29 mouse cellular contexts compared by ENCODE assay signal in genomic region chr14:123663206-123663605, GRCm38 (mm10). TPM values are rescaled to one million over a fixed set of nuclear protein-coding genes. Genes with fewer than 3 reads are reported as not detected.
"Had no signal": no experiment of that assay in that cellular context is flagged by ENCODE, and none has a peak within 500 bp of the region (broad histone marks: within the 10 kb centered on the region; RNA-seq: fewer than 3 reads in every experiment).

No protein-coding gene starts in this region.

- H3K9me3 ChIP-seq: heart, embryonic 10.5 days; heart, embryonic 12.5 days; hindbrain, embryonic 10.5 days; hindbrain, embryonic 13.5 days; intestine, embryonic 15.5 days; limb, embryonic 10.5 days; limb, embryonic 12.5 days; liver, embryonic 13.5 days; liver, embryonic 15.5 days had no signal

- H3K9ac ChIP-seq: heart, embryonic 12.5 days; hindbrain, embryonic 13.5 days; intestine, embryonic 15.5 days; limb, embryonic 12.5 days; liver, embryonic 13.5 days; liver, embryonic 15.5 days; liver, postnatal 0 days had no signal

- H3K4me1 ChIP-seq: liver, embryonic 13.5 days; liver, embryonic 15.5 days had no signal

- DNase-seq: gastrocnemius, postnatal 10 days; gastrocnemius, postnatal 25 days; heart, adult 18-20 months; heart, postnatal 10 days; heart, postnatal 36 days; kidney, adult 18-20 months; kidney, adult 8-10 months; kidney, postnatal 10 days; kidney, postnatal 25 days; kidney, postnatal 4 days; liver; liver, embryonic 13.5 days; liver, postnatal 0 days had no signal

- H3K4me3 ChIP-seq: heart, embryonic 10.5 days; heart, embryonic 12.5 days; hindbrain, embryonic 10.5 days; hindbrain, embryonic 13.5 days; intestine, embryonic 15.5 days; layer of hippocampus, adult 2 months; left cerebral cortex, adult 2 months; limb, embryonic 10.5 days; limb, embryonic 12.5 days; liver, embryonic 13.5 days; liver, embryonic 15.5 days had no signal

- H3K36me3 ChIP-seq: heart, embryonic 10.5 days; heart, embryonic 12.5 days; hindbrain, embryonic 10.5 days; hindbrain, embryonic 13.5 days; intestine, embryonic 15.5 days; limb, embryonic 10.5 days; limb, embryonic 12.5 days; liver, embryonic 13.5 days; liver, embryonic 15.5 days had no signal

- ATAC-seq: hindbrain, embryonic 16.5 days; inflammation-experienced regulatory T-cells, adult 6 months; intestine, embryonic 15.5 days; intestine, postnatal 0 days; liver, postnatal 0 days had no signal

- H3K27me3 ChIP-seq: heart, embryonic 12.5 days; hindbrain, embryonic 13.5 days; intestine, embryonic 15.5 days; limb, embryonic 12.5 days; liver, embryonic 13.5 days; liver, embryonic 15.5 days had no signal

- H3K27ac ChIP-seq: heart, embryonic 10.5 days; hindbrain, embryonic 10.5 days; hindbrain, embryonic 13.5 days; intestine, embryonic 15.5 days; layer of hippocampus, adult 2 months; left cerebral cortex, adult 2 months; limb, embryonic 10.5 days; limb, embryonic 12.5 days; liver, embryonic 13.5 days; liver, embryonic 15.5 days had no signal

- H3K4me2 ChIP-seq: heart, embryonic 12.5 days; hindbrain, embryonic 13.5 days; intestine, embryonic 15.5 days; limb, embryonic 12.5 days; liver, embryonic 11.5 days; liver, embryonic 13.5 days; liver, embryonic 15.5 days had no signal

RNA-seq across cellular contexts. Expression of gene Itgbl1, which starts 3.4 kb away (rescaled TPM):
- total RNA-seq: granulocyte monocyte progenitor cell, adult 5-6 weeks had no signal
- polyA plus RNA-seq: inflammation-experienced regulatory T-cells, adult 6 months; kidney, embryonic 14.5 days; limb, embryonic 10.5 days; liver, embryonic 11.5 days had no signal

RNA-seq across cellular contexts. Expression of gene Nalcn, which starts 36.3 kb away (rescaled TPM):
- total RNA-seq: granulocyte monocyte progenitor cell, adult 5-6 weeks had no signal
- polyA plus RNA-seq: heart, embryonic 10.5 days; inflammation-experienced regulatory T-cells, adult 6 months; liver, embryonic 15.5 days; liver, postnatal 0 days had no signal
